Mouse (Mus musculus) ES-Bruce4 (cell line): ENCODE data around the gene Gm49354.
"Not testable (repeated sequence)": the region's sequence is repeated elsewhere in the genome, so short reads cannot be mapped to it uniquely, and the experiment has no call there.

Experiments
- CTCF ChIP-seq: IDR thresholded peaks from one replicate; pipeline ENCODE4 v1.8.1; 2011; ENCODE audit warnings: low read depth, low read length
- POLR2A ChIP-seq: IDR thresholded peaks from one replicate; pipeline ENCODE4 v1.8.1; 2011; ENCODE audit warnings: low read length; ENCODE audit not compliant: insufficient read depth

GRCm38 (mm10) chr13:59722089-59722488, 60.0 kb downstream of the Gm49354 start:
- TF ChIP-seq POLR2A, CTCF: not testable (repeated sequence)
